Mouse (Mus musculus): ENCODE data around the gene Faap100. TPM values are rescaled to one million over a fixed set of nuclear protein-coding genes. Genes with fewer than 3 reads are reported as not detected.

Faap100 gene
- total and polyA plus RNA-seq, 3 experiments, result 7.7 to 17.7 (median 14.3) TPM

DNA sequence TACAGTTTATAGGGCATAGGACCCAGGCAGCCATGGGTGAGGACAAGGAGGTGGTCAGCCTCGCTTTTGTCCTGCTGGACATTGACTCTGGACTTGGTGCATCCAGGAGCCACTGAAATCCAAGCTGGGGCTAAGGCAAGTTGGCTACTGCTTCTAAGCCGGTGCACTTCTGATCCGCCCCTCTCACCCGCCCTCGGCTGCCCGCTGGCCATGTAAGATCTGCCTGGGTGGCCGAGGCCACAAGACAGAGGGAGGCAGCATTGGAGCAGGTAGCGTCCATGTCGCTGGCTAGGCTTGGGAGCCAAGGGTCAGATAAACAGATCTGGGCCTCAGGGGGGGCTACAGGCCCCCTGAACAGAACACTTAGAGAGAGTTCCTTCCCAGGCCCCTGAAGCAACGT, 17.3 kb downstream of the Faap100 start, which contains the start of gene Fscn2:
Gene Fscn2, plus strand, starts transcription at position 240 of the 400 bp plus-strand sequence.
- Histone ChIP-seq H3K27me3 (replicated peaks) (peaks cover 11% of the 10 kb centered on the region), H3K4me3 (replicated peaks in 1 of 3; ENCODE audit: low read depth in 2 of 3, low read length in 2 of 3, poor library complexity in 1 of 3) (no peak within 1 kb of the TSS), H3K9ac (ENCODE audit: insufficient read depth, low read depth) (no peak within 1 kb of the TSS), H3K9me3 (replicated peaks; ENCODE audit: low read length) (no peaks in the 10 kb centered on the region), H3K4me1 (ENCODE audit: control insufficient read depth in 1 of 2, insufficient read depth in 2 of 2) (peaks cover 2 to 16% of the 10 kb centered on the region in 2 experiments), H3K79me2 (replicated peaks; ENCODE audit: control insufficient read depth, extremely low read depth, insufficient read depth, poor library complexity, severe bottlenecking) (no peaks in the 10 kb centered on the region), H3K4me2 (ENCODE audit: insufficient read depth, low read depth, poor library complexity, severe bottlenecking) (no peak within 1 kb of the TSS), H3K36me3 (replicated peaks in 1 of 2; ENCODE audit: control insufficient read depth in 1 of 2, insufficient read depth in 1 of 2, low read length in 1 of 2) (no peaks in the 10 kb centered on the region), H3K27ac (ENCODE audit: insufficient read depth, low read depth) (no peak within 1 kb of the TSS)
- TF ChIP-seq BHLHE40 (IDR thresholded peaks at IDR 0.05; ENCODE audit: low read depth, low read length) (no peak), SMC3 (IDR thresholded peaks at IDR 0.05; ENCODE audit: low read depth, low read length) (no peak), ZC3H11A (IDR thresholded peaks at IDR 0.05; ENCODE audit: low read depth, low read length) (no peak), POLR2A (IDR thresholded peaks at IDR 0.05; ENCODE audit: low read depth, low read length) (no peak), EP300 (IDR thresholded peaks at IDR 0.05; ENCODE audit: low read length) (no peak), NELFE (IDR thresholded peaks at IDR 0.05; ENCODE audit: low read depth, low read length) (no peak), ETS1 (conservative IDR thresholded peaks at IDR 0.05; ENCODE audit: low read depth, low read length) (no peak), JUND (conservative IDR thresholded peaks at IDR 0.05; ENCODE audit: low read depth, low read length) (no peak), E2F4 (IDR thresholded peaks at IDR 0.05; ENCODE audit: insufficient replicate concordance, low read depth, low read length) (no peak), RCOR1 (conservative IDR thresholded peaks at IDR 0.05; ENCODE audit: low read depth, low read length) (no peak), CTCF (conservative IDR thresholded peaks at IDR 0.05 in 1 of 2, IDR thresholded peaks at IDR 0.05 in 1 of 2; ENCODE audit: low read depth in 2 of 2, low read length in 2 of 2) (no peak), CHD2 (IDR thresholded peaks at IDR 0.05; ENCODE audit: low read length) (no peak), MAFK (IDR thresholded peaks at IDR 0.05; ENCODE audit: insufficient replicate concordance, low read length) (no peak), ZKSCAN1 (IDR thresholded peaks at IDR 0.05; ENCODE audit: borderline replicate concordance, low read depth, low read length) (no peak), GABPA (IDR thresholded peaks at IDR 0.05; ENCODE audit: insufficient replicate concordance, low read depth, low read length) (no peak), CHD1 (IDR thresholded peaks at IDR 0.05; ENCODE audit: low read depth, low read length) (no peak), NRF1 (IDR thresholded peaks at IDR 0.05; ENCODE audit: low read depth, low read length) (no peak), USF1 (IDR thresholded peaks at IDR 0.05; ENCODE audit: low read depth, low read length) (no peak), PAX5 (IDR thresholded peaks at IDR 0.05; ENCODE audit: low read length) (no peak), TCF12 (IDR thresholded peaks at IDR 0.05; ENCODE audit: low read depth, low read length) (no peak)
- in situ Hi-C loops (cut with MboI; ENCODE audit: low pct_ligation_motif_present, low pct_unique_long_range_greater_than_20kb, low sequenced_read_pairs), result no loop called here
- no peak for DNase-seq (ENCODE audit: extremely low read depth)
- dilution Hi-C loops (cut with MboI; ENCODE audit: extremely low pct_ligation_motif_present, extremely low pct_unique_long_range_greater_than_20kb, low sequenced_read_pairs), result no loop called here

DNA sequence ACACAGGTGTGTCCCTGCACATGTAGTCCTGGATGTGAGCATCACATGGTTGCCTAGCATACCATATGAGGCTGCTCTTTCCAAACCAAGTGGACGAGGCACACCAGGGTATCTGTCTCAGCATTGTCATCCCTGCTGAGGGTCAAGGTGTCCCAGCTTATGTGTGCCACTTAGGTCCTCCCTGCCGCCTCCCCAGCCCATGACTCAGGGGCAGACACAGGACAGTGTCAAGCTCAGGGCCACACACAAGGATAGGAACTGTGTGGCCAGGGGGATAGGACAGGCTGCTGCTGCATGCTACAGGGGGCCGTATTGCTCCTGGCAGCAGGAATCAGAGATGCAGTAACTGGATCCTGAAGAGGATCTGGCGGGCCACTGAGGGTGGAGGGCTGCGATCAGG, 17.8 kb downstream of the Faap100 start:
- Histone ChIP-seq H3K4me1 (ENCODE audit: control insufficient read depth in 1 of 2, insufficient read depth in 2 of 2) (peaks cover 0 to 11% of the 10 kb centered on the region in 2 experiments; a peak in 2 of 4 replicates), H3K9me3 (replicated peaks; ENCODE audit: low read length) (no peaks in the 10 kb centered on the region), H3K27me3 (replicated peaks) (peaks cover 11% of the 10 kb centered on the region), H3K9ac (ENCODE audit: insufficient read depth, low read depth) (no peak overlapping the region), H3K27ac (ENCODE audit: insufficient read depth, low read depth) (no peak overlapping the region), H3K79me2 (replicated peaks; ENCODE audit: control insufficient read depth, extremely low read depth, insufficient read depth, poor library complexity, severe bottlenecking) (no peaks in the 10 kb centered on the region), H3K4me2 (ENCODE audit: insufficient read depth, low read depth, poor library complexity, severe bottlenecking) (no peak overlapping the region), H3K36me3 (replicated peaks in 1 of 2; ENCODE audit: control insufficient read depth in 1 of 2, insufficient read depth in 1 of 2, low read length in 1 of 2) (no peaks in the 10 kb centered on the region), H3K4me3 (replicated peaks in 1 of 3; ENCODE audit: low read depth in 2 of 3, low read length in 2 of 3, poor library complexity in 1 of 3) (no peak overlapping the region)
- in situ Hi-C loops (cut with MboI; ENCODE audit: low pct_ligation_motif_present, low pct_unique_long_range_greater_than_20kb, low sequenced_read_pairs), result no loop called here
- DNase-seq (ENCODE audit: extremely low read depth), result no peak
- no peak for TF ChIP-seq TCF12 (IDR thresholded peaks at IDR 0.05; ENCODE audit: low read depth, low read length)
- TF ChIP-seq KAT2A (IDR thresholded peaks at IDR 0.05; ENCODE audit: insufficient replicate concordance, low read length), result no peak
- no peak for TF ChIP-seq TBP (conservative IDR thresholded peaks at IDR 0.05; ENCODE audit: low read depth, low read length)
- TF ChIP-seq POLR2AphosphoS2 (IDR thresholded peaks at IDR 0.05; ENCODE audit: low read depth, low read length), result no peak
- no peak for TF ChIP-seq SIN3A (IDR thresholded peaks at IDR 0.05; ENCODE audit: low read length)
- no peak for TF ChIP-seq CHD2 (IDR thresholded peaks at IDR 0.05; ENCODE audit: low read length)
- no peak for TF ChIP-seq JUND (conservative IDR thresholded peaks at IDR 0.05; ENCODE audit: low read depth, low read length)
- no peak for TF ChIP-seq NELFE (IDR thresholded peaks at IDR 0.05; ENCODE audit: low read depth, low read length)
- no peak for TF ChIP-seq MEF2A (IDR thresholded peaks at IDR 0.05; ENCODE audit: borderline replicate concordance, low read depth, low read length)
- TF ChIP-seq MYC (IDR thresholded peaks at IDR 0.05; ENCODE audit: low read depth, low read length), result no peak
- no peak for TF ChIP-seq POLR2A (IDR thresholded peaks at IDR 0.05; ENCODE audit: low read depth, low read length)
- no peak for TF ChIP-seq PAX5 (IDR thresholded peaks at IDR 0.05; ENCODE audit: low read length)
- TF ChIP-seq MXI1 (IDR thresholded peaks at IDR 0.05; ENCODE audit: low read depth, low read length), result no peak
- no peak for TF ChIP-seq EP300 (IDR thresholded peaks at IDR 0.05; ENCODE audit: low read length)
- no peak for TF ChIP-seq ZMIZ1 (IDR thresholded peaks at IDR 0.05; ENCODE audit: low read depth, low read length)
- TF ChIP-seq RAD21 (IDR thresholded peaks at IDR 0.05; ENCODE audit: low read depth, low read length), result no peak
- dilution Hi-C loops (cut with MboI; ENCODE audit: extremely low pct_ligation_motif_present, extremely low pct_unique_long_range_greater_than_20kb, low sequenced_read_pairs), result no loop called here
